Mouse (Mus musculus) brain, embryonic 18.5 days (tissue): ENCODE measurements around the gene Itgb4.
A peak's percentile ranks its signal among the peaks of the same experiment; 100 is the strongest.

Experiments
- DNase-seq: peaks from one replicate; pipeline ENCODE4 v3.0.0-alpha.2; 2012; ENCODE audit warnings: low read depth, low spot score

Itgb4 gene

DNA sequence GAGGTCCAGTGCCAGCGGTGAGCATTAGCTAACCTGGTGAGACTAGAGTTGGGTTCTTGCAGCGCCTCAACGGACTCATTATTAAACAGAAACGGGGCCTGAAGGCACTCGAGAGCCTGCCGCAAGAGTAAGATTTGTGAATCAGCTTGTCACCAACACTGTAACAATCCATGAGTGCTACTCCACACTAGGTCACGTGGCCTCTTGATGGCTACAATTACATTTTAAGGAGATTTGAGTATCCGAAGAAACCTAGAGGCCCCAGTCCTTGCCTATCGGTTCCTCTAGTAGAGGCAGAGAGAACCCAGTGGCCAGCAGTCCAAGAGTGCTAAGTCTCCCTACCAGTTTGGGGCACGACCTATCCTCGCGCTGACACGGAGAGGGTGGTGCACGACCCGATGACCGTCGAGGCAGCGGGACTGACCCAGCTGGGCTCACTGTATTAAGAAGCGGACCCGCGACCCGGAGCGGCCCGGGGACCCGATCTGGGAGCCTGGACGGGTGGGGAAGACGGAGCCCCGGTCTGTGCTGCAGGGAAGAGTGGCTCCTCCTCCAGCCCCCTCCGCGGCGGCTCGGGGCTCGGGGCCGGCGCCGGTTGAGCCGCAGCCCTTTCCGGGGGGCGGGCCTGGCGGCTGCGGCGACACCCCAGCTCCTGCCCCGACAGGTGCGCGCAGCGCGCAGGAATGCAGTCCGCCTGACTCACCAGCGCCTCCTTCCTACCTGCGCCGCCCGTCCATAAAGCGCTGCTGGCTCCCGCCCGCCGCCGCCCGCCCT is at the start of gene Itgb4:
Itgb4 (plus strand) TSS at position 401 of the 774 bp plus-strand sequence.
- DNase-seq = no peak

DNA sequence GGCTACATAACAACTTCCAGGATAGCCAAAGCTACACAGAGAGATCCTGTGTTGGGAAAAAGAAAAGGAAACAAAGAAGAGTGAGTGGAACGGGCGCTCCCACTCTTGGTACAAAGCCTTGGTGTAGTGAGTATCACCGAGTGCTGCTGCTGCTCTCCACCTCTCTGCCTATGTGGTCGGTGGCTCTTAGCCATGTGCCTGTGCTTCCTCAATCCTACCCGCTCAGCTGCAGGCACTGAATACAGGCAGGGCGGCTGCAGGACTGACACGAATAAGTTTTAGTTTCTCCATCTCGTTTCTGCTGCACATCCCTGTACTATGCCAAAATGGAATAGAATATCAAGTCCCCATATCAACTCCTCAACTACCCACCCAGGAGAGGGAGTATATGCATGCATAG is 45.5 kb upstream of the Itgb4 start:
- DNase-seq = no peak

DNA sequence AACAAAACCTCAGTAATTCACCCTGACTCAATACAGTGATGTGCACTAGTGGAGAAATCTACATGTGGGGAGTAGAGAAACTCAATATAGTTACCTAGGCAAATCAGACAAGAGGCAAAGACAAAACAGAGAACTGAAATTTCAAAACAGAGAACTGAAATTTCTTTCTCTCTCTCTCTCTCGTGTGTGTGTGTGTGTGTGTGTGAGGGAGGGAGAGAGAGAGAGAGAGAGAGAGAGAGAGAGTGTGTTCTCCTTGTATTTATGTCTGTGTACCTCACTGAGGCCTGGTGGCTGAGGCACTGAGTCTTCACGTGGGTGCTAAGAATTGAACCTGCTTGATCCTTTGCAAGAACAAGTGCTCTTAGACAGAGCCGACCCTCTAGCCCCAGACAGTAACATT is 44.7 kb upstream of the Itgb4 start:
- no peak for DNase-seq

DNA sequence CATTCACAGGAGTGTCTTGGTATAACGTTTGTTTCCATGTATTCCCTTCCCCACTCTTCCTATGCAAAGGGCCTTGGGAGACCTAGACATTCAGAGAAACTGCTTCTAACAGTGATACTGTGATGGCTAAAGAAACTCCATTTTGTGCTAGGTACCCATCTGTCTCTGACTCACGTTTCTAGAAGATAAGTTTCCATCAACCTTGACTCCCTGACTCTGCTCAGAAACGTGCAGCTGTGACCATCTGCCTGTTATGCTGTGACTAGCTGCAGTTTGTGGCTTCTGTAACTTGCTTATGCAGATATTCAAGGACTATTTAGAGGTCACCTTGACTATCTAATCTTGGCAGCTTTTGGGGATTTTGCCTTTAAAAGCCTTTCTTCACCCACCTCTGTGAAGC is 43.3 kb upstream of the Itgb4 start:
- no peak for DNase-seq

GRCm38 (mm10) chr11:115933108-115933746 is 41.3 kb upstream of the Itgb4 start, which contains the start of the genes Sap30bp and Recql5:
Gene Sap30bp (plus strand): TSS chr11:115933282.
Gene Recql5 (minus strand): TSS chr11:115933477.
- peak; percentile 97 for DNase-seq

DNA sequence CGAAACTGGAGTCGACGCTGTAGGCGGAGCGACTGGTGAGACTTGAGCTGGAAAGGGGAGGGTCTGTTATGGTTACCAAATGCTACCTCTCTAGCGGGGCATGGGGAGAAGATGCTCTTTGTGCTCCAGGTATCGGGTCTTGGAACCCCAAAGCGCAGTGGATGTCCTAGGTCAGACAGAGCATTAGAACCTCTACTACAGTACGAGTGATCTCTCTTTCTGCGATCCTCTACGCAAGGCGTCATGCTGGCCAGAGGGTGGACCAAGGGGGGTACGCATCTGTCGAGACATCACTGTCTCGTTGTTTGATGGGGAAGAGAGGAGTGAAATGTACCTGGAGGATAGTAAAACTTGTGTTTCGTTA is 40.8 kb upstream of the Itgb4 start:
- no peak for DNase-seq

DNA sequence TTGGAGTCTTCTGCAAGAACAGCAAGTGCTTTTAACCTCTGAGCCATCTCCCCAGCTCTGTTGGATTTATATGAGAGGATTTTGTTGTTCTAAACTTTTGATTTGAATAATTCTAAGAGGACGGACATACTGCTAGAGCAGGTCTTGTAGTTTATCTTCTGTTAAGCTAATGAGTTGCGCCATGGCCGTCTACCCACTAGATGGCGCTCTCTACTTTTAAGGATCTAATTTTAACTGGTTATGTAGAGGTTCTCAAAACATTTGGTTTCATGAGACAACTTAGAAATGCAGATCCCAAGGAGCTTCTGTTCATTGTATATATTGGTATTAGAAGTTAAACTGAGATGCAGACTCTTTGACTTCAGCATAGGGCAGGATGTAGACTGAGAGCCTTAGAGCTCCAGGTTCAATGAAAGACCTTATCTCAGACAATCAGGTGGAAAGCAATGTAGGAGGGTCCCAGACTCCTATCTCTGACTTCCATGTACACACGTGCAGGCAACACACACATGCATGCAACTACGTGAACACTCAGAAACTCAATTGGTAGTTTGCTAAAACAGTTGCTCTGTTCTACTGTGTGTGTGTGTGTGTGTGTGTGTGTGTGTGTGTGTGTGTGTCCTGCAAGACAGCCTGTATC is 34.7 kb upstream of the Itgb4 start:
- no peak for DNase-seq

GRCm38 (mm10) chr11:115941980-115942379 is 32.5 kb upstream of the Itgb4 start:
- DNase-seq = no peak

GRCm38 (mm10) chr11:115945247-115945646 is 29.3 kb upstream of the Itgb4 start:
- no peak for DNase-seq

DNA sequence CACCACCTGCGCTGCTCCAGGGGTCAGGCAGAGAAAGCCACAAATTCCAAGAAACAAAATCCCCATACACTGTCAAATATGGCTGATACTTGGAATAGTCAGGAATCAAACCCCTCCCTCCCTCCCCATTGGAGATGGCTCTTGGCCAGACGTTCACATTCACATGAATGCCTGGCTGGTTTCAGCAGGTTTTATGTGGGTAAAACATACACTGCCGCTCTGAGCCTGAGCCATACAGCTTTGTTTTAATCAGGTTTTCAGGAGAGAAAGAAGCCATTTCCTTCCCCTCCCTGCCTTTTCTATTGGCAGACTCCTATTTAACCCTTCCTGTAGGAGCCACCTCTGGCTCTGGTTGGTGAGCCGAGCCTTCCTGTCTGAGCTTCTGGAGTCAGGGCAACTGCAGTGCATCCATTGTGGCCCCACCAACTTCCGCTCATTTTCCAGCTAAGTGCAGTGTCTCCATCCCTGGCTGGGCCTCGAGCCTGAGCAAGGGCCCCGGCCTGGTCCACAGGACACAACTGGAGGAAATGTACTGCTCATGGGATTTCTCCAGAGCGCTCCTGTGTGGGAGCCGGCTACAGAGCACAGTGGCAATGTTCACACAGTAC is 28.2 kb upstream of the Itgb4 start:
- DNase-seq = no peak

DNA sequence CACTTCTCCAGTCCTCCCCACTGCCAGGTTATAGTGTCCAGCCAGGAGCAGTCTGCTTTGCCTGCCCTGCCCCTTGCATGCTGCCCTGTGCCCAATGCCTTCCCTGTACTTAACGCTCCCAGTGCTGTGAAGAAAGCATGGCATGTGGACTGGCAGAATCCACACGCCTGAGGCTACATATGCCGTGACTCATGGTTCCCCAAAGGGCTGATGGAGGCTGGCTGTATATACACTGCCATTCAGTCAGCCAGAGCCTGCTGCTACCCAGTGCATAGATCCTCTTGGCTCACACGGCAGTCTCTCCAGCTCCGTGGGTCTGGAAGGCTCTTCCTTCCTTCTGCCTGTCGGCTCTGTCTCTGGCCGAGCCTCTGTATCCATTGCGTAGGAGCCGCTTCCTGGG is 26.2 kb upstream of the Itgb4 start:
- DNase-seq = no peak

DNA sequence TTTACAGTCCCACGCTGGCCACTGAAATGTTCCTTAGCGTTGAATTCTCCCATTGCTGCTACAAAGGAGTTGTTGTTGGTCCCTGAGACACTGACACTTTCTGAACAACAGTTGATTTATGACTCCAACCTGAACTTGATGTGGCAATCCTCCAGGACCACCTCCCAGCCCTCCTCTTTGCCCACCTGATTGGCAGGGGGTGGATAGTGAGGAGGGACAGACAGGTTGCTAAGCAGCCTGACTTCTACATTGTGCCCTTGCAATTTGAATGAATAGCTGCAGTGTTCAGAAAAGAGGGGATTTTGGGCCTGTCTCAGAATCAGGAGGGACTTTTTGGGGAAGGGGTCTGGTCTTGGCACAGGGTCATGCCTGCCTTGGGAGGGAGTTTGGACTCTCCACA is 23.8 kb upstream of the Itgb4 start:
- no peak for DNase-seq

DNA sequence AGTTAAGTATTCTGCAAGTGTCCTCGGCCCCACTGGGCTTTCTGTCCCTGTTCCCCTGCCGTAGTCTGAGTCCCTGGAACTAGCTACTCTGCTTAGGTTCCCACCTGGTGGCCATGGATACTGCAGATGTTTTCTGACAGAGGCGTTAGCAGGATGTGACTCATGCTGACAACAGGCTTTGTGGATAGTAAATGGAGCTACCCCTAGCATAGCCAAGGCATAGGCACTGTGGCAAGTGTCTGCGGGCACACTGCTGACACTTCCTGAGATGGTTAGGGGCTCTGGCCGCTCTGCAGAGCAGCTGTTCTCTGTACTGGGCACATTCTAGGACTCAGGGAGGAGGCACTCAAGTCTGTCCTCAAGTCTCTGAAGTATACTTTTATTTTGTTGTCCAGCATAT is 19.8 kb upstream of the Itgb4 start:
- DNase-seq = no peak

GRCm38 (mm10) chr11:115955195-115955858 is 19.2 kb upstream of the Itgb4 start:
- no peak for DNase-seq

- DNase-seq = no peak
These were observed 18.1 kb upstream of the Itgb4 start for GRCm38 (mm10) chr11:115956453-115956852.

DNA sequence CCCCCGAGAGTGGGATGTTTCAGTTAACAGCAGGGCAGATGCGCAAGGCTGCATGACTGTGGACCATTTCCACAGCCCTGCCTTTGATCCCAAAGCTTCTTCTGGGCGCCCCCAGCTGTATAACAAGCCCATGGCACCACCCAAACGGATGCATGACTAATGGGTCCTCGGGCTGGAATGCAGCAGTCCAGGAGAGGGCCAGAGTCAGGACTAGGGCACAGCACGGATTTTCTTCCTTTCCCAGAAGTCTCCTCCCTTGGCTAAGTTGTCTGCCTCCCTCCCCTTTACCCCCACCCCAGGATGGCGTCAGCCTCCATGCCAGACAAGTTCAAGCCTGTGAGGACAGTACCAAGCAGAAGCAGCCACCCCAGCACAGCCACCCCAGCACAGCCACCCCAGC is 16.5 kb upstream of the Itgb4 start:
- no peak for DNase-seq

GRCm38 (mm10) chr11:115959018-115959417 is 15.5 kb upstream of the Itgb4 start:
- DNase-seq = no peak

DNA sequence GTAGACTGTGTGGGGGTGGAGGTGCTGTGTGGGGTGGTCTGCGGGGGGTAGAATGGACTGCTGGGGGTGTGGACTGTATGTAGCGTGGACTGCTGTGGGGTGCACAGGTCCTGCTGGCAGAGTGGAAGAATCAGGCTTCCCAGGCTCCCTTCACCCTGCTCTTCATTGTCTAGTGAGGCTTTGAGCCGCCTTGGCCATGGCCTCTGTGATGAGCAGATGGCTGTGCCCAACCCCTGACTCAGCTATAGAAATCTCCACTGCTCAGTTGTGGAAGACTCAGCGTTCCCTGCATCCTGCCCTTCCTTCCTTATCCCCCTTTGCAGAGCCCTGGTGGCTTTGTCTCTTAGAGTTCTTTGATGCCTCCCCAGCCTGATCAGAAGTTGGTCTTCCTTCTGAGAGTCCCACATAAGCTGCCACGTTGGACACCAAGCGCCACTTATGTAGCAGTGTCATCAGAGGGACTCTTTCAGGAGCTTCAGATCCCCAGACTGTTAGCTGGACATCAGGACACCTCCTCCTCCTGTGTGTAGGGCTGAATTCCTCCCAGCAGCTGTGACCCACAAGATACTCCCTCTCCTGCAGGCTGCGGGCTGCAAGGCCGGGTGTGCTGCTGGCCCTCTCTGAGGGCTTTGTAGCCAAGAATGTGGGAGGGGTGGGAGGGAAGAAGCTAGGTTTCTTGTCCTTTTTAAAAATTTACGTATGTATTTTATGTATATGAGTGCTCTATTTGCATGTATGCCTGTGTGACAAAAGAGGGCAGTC is 11.7 kb upstream of the Itgb4 start:
- no peak for DNase-seq

DNA sequence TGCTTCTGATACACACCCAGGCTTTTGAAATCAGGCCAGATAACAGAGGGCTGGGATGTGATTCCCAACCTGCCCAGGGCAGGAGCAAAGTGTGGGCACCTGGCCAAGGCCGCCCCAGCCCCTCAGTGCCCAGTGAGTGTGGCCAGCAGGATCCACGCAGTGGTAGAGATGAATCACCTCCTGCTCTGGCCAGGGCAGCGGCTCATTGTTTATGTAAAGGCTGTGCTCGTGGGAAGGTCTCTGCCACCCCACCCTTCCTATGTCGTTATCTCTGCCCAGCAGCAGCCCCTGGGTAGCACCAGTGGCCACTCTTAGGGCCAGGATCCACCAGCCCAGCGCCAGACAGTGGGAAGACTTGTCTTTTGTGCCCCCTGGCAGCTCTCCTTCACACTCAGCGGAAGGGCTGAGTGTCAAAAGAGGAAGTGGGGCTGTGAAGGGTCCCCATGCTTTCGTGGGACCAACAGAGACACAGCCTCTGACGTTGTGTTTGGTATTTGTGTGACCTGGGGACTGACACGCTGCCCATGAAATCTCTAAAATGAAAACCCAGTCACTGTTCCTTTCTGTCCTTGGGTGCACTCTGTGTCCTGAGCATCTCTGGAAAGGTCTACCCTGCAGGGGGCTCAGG is 9.4 kb upstream of the Itgb4 start:
- DNase-seq = no peak

DNA sequence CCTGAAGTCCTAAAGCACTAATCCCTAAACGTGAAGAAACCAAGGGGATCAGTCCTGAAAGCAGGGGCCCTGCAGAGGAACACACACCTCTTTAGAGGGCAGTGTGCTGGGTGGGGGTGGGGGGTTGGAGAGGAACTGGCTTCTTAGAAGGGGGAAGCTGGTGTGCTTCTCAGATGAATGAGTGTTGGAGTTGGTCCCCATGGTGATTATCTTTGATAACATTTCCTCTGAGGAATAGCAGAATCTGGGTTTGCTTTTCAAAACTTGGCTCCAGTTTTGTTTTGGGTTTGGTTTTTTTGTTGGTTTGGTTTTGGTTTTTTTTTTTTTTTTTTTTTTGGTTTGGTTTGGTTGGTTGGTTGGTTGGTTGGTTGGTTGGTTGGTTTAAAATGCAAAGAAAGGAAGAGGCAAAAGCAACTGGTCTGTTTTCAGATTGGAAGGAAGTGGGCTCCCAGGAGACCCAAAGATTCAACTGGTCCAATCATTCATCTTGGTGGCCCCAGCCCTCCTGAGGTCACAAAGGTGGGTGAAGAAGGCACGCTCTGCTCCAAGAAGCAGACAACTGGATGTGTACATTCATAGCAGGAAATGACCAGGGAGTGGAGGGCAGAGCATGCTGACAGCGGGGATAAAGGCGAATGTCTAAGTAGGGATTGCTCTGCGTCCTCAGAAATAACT is 5.6 kb upstream of the Itgb4 start:
- no peak for DNase-seq
